Mouse (Mus musculus) heart, postnatal 10 days (tissue): ENCODE results near the gene Sat1. TPM values are rescaled to one million over a fixed set of nuclear protein-coding genes. Genes with fewer than 3 reads are reported as not detected.

Experiments used
- DNase-seq, 2 experiments: peaks; one replicate each; pipeline ENCODE4 v3.0.0; 2021
- intact Hi-C: fragments of 180-260 bp; cut with DNase I; formaldehyde crosslinking; loops from one replicate; pipeline ENCODE4 v1.15.1; 2025
- total RNA-seq, 2 experiments: library from RNA; stranded (reverse); gene quantifications; 2 replicates each; pipeline ENCODE4 v1.2.3; 2021

The Sat1 gene
- total RNA-seq, 2 experiments from 2014 or later: 36.3 to 50.3 TPM

GRCm38 (mm10) chrX:155169886-155170285 lies 46.4 kb downstream of the Sat1 start:
- intact Hi-C loops: no loop called here
- DNase-seq: no peak

- intact Hi-C loops: no loop called here
These were observed 48.6 kb downstream of the Sat1 start for GRCm38 (mm10) chrX:155167667-155168066.

GRCm38 (mm10) chrX:155166313-155166712 lies 49.9 kb downstream of the Sat1 start:
- intact Hi-C loops: no loop called here
- DNase-seq: no peak

More at GRCm38 (mm10) chrX:155167667-155168066, 48.6 kb downstream of the Sat1 start:
- no peak for DNase-seq

GRCm38 (mm10) chrX:155163553-155163952 lies 52.7 kb downstream of the Sat1 start:
- intact Hi-C loops: no loop called here
- no peak for DNase-seq

Other genes with a start within 250 kb of the Sat1 start
- not detected for gene Magea8, start 220.6 kb downstream of the Sat1 start, total RNA-seq
- not detected for gene Magea5, start 153.3 kb downstream of the Sat1 start, total RNA-seq
- not detected for gene Magea1, start 126.7 kb downstream of the Sat1 start, total RNA-seq
- gene Magea2, start 122.8 kb downstream of the Sat1 start, total RNA-seq: not detected
- not detected for gene Cldn34b2, start 88.0 kb downstream of the Sat1 start, total RNA-seq
- gene Acot9, start 46.0 kb upstream of the Sat1 start, total RNA-seq: 10 to 100 TPM; 41.0 to 42.5 TPM
- 10 to 100 TPM; 55.5 to 63.2 TPM for gene Prdx4, start 124.3 kb upstream of the Sat1 start, total RNA-seq